Mouse (Mus musculus): ENCODE data around the gene Tbc1d4. TPM values are rescaled to one million over a fixed set of nuclear protein-coding genes. Genes with fewer than 3 reads are reported as not detected.

The Tbc1d4 gene
- polyA plus RNA-seq, 1 experiment from 2014 or later, result 8.7 TPM

- H3K4me2 ChIP-seq (replicated peaks; ENCODE audit: low read depth, low read length), result no peak overlapping the region
Measured at GRCm38 (mm10) chr14:101537413-101537812, 71.6 kb downstream of the Tbc1d4 start.

GRCm38 (mm10) chr14:101532090-101532695, 76.8 kb downstream of the Tbc1d4 start:
- H3K4me1 ChIP-seq (ENCODE audit: control insufficient read depth, insufficient read depth, low read length), result no peaks in the 10 kb centered on the region
- no peak for ATAC-seq (ENCODE audit: insufficient number of reproducible peaks, insufficient read depth, low FRiP score, low read depth)
- WGBS, result 61% methylated on average over 7 of the region's 7 CpGs
- no peaks in the 10 kb centered on the region for H3K9me3 ChIP-seq (ENCODE audit: control insufficient read depth, low read depth, low read length)
- H3K27ac ChIP-seq (ENCODE audit: low read length), result no peak overlapping the region
- no peaks in the 10 kb centered on the region for H3K36me3 ChIP-seq (ENCODE audit: control insufficient read depth, insufficient read depth, low read length)
- H3K4me2 ChIP-seq (replicated peaks; ENCODE audit: low read depth, low read length), result no peak overlapping the region
- no peak overlapping the region for H3K9ac ChIP-seq (replicated peaks; ENCODE audit: low read depth, low read length)
- no peaks in the 10 kb centered on the region for H3K27me3 ChIP-seq (ENCODE audit: control insufficient read depth, insufficient read depth, low read length)
- no peak overlapping the region for H3K4me3 ChIP-seq (ENCODE audit: low read depth, low read length)

More at GRCm38 (mm10) chr14:101537413-101537812, 71.6 kb downstream of the Tbc1d4 start:
- Histone ChIP-seq H3K27me3 (ENCODE audit: control insufficient read depth, insufficient read depth, low read length) (no peaks in the 10 kb centered on the region), H3K27ac (ENCODE audit: low read length) (no peak overlapping the region), H3K36me3 (ENCODE audit: control insufficient read depth, insufficient read depth, low read length) (no peaks in the 10 kb centered on the region), H3K9ac (replicated peaks; ENCODE audit: low read depth, low read length) (no peak overlapping the region), H3K9me3 (ENCODE audit: control insufficient read depth, low read depth, low read length) (no peaks in the 10 kb centered on the region), H3K4me3 (ENCODE audit: low read depth, low read length) (no peak overlapping the region), H3K4me1 (ENCODE audit: control insufficient read depth, insufficient read depth, low read length) (no peaks in the 10 kb centered on the region)
- ATAC-seq (ENCODE audit: insufficient number of reproducible peaks, insufficient read depth, low FRiP score, low read depth), result no peak
- 84% methylated on average over 1 of the region's 1 CpGs for WGBS

GRCm38 (mm10) chr14:101530455-101530854, 78.5 kb downstream of the Tbc1d4 start:
- ATAC-seq (ENCODE audit: insufficient number of reproducible peaks, insufficient read depth, low FRiP score, low read depth), result no peak
- WGBS, result 67% methylated on average over 2 of the region's 2 CpGs

GRCm38 (mm10) chr14:101529194-101529593, 79.8 kb downstream of the Tbc1d4 start:
- H3K4me1 ChIP-seq (ENCODE audit: control insufficient read depth, insufficient read depth, low read length), result no peaks in the 10 kb centered on the region
- no peak for ATAC-seq (ENCODE audit: insufficient number of reproducible peaks, insufficient read depth, low FRiP score, low read depth)
- no peak overlapping the region for H3K27ac ChIP-seq (ENCODE audit: low read length)
- H3K4me2 ChIP-seq (replicated peaks; ENCODE audit: low read depth, low read length), result no peak overlapping the region
- H3K27me3 ChIP-seq (ENCODE audit: control insufficient read depth, insufficient read depth, low read length), result no peaks in the 10 kb centered on the region
- no peak overlapping the region for H3K4me3 ChIP-seq (ENCODE audit: low read depth, low read length)
- H3K36me3 ChIP-seq (ENCODE audit: control insufficient read depth, insufficient read depth, low read length), result no peaks in the 10 kb centered on the region
- no peaks in the 10 kb centered on the region for H3K9me3 ChIP-seq (ENCODE audit: control insufficient read depth, low read depth, low read length)
- 83% methylated on average over 6 of the region's 6 CpGs for WGBS
- H3K9ac ChIP-seq (replicated peaks; ENCODE audit: low read depth, low read length), result no peak overlapping the region

More at GRCm38 (mm10) chr14:101530455-101530854, 78.5 kb downstream of the Tbc1d4 start:
- no peaks in the 10 kb centered on the region for H3K4me1 ChIP-seq (ENCODE audit: control insufficient read depth, insufficient read depth, low read length)
- H3K9me3 ChIP-seq (ENCODE audit: control insufficient read depth, low read depth, low read length), result no peaks in the 10 kb centered on the region
- no peaks in the 10 kb centered on the region for H3K27me3 ChIP-seq (ENCODE audit: control insufficient read depth, insufficient read depth, low read length)
- H3K4me3 ChIP-seq (ENCODE audit: low read depth, low read length), result no peak overlapping the region
- H3K36me3 ChIP-seq (ENCODE audit: control insufficient read depth, insufficient read depth, low read length), result no peaks in the 10 kb centered on the region
- no peak overlapping the region for H3K9ac ChIP-seq (replicated peaks; ENCODE audit: low read depth, low read length)
- no peak overlapping the region for H3K27ac ChIP-seq (ENCODE audit: low read length)
- no peak overlapping the region for H3K4me2 ChIP-seq (replicated peaks; ENCODE audit: low read depth, low read length)

GRCm38 (mm10) chr14:101527420-101527996, 81.5 kb downstream of the Tbc1d4 start:
- H3K27ac ChIP-seq (ENCODE audit: low read length), result no peak overlapping the region
- H3K4me2 ChIP-seq (replicated peaks; ENCODE audit: low read depth, low read length), result no peak overlapping the region
- no peak overlapping the region for H3K4me3 ChIP-seq (ENCODE audit: low read depth, low read length)
- H3K36me3 ChIP-seq (ENCODE audit: control insufficient read depth, insufficient read depth, low read length), result no peaks in the 10 kb centered on the region
- H3K27me3 ChIP-seq (ENCODE audit: control insufficient read depth, insufficient read depth, low read length), result no peaks in the 10 kb centered on the region
- ATAC-seq (ENCODE audit: insufficient number of reproducible peaks, insufficient read depth, low FRiP score, low read depth), result no peak
- WGBS, result 85% methylated on average over 11 of the region's 11 CpGs
- no peaks in the 10 kb centered on the region for H3K4me1 ChIP-seq (ENCODE audit: control insufficient read depth, insufficient read depth, low read length)
- no peaks in the 10 kb centered on the region for H3K9me3 ChIP-seq (ENCODE audit: control insufficient read depth, low read depth, low read length)
- no peak overlapping the region for H3K9ac ChIP-seq (replicated peaks; ENCODE audit: low read depth, low read length)

- H3K4me2 ChIP-seq (replicated peaks; ENCODE audit: low read depth, low read length), result no peak overlapping the region
- no peak overlapping the region for H3K4me3 ChIP-seq (ENCODE audit: low read depth, low read length)
- H3K9ac ChIP-seq (replicated peaks; ENCODE audit: low read depth, low read length), result no peak overlapping the region
- H3K27ac ChIP-seq (ENCODE audit: low read length), result no peak overlapping the region
- H3K4me1 ChIP-seq (ENCODE audit: control insufficient read depth, insufficient read depth, low read length), result no peaks in the 10 kb centered on the region
- no peaks in the 10 kb centered on the region for H3K36me3 ChIP-seq (ENCODE audit: control insufficient read depth, insufficient read depth, low read length)
- H3K9me3 ChIP-seq (ENCODE audit: control insufficient read depth, low read depth, low read length), result no peaks in the 10 kb centered on the region
- no peaks in the 10 kb centered on the region for H3K27me3 ChIP-seq (ENCODE audit: control insufficient read depth, insufficient read depth, low read length)
- no peak for ATAC-seq (ENCODE audit: insufficient number of reproducible peaks, insufficient read depth, low FRiP score, low read depth)
- 81% methylated on average over 1 of the region's 1 CpGs for WGBS
Measured at GRCm38 (mm10) chr14:101526478-101526877, 82.5 kb downstream of the Tbc1d4 start.

- WGBS, result 81% methylated on average over 2 of the region's 2 CpGs
- Histone ChIP-seq H3K4me1 (ENCODE audit: control insufficient read depth, insufficient read depth, low read length) (no peaks in the 10 kb centered on the region), H3K27me3 (ENCODE audit: control insufficient read depth, insufficient read depth, low read length) (no peaks in the 10 kb centered on the region), H3K9me3 (ENCODE audit: control insufficient read depth, low read depth, low read length) (no peaks in the 10 kb centered on the region), H3K4me3 (ENCODE audit: low read depth, low read length) (no peak overlapping the region), H3K36me3 (ENCODE audit: control insufficient read depth, insufficient read depth, low read length) (no peaks in the 10 kb centered on the region), H3K9ac (replicated peaks; ENCODE audit: low read depth, low read length) (no peak overlapping the region), H3K27ac (ENCODE audit: low read length) (no peak overlapping the region), H3K4me2 (replicated peaks; ENCODE audit: low read depth, low read length) (no peak overlapping the region)
- ATAC-seq (ENCODE audit: insufficient number of reproducible peaks, insufficient read depth, low FRiP score, low read depth), result no peak
Measured at GRCm38 (mm10) chr14:101519964-101520363, 89.0 kb downstream of the Tbc1d4 start.

GRCm38 (mm10) chr14:101518259-101518658, 90.7 kb downstream of the Tbc1d4 start:
- Histone ChIP-seq H3K9me3 (ENCODE audit: control insufficient read depth, low read depth, low read length) (no peaks in the 10 kb centered on the region), H3K36me3 (ENCODE audit: control insufficient read depth, insufficient read depth, low read length) (no peaks in the 10 kb centered on the region), H3K27me3 (ENCODE audit: control insufficient read depth, insufficient read depth, low read length) (no peaks in the 10 kb centered on the region), H3K4me2 (replicated peaks; ENCODE audit: low read depth, low read length) (no peak overlapping the region), H3K9ac (replicated peaks; ENCODE audit: low read depth, low read length) (no peak overlapping the region), H3K27ac (ENCODE audit: low read length) (no peak overlapping the region), H3K4me3 (ENCODE audit: low read depth, low read length) (no peak overlapping the region), H3K4me1 (ENCODE audit: control insufficient read depth, insufficient read depth, low read length) (no peaks in the 10 kb centered on the region)
- ATAC-seq (ENCODE audit: insufficient number of reproducible peaks, insufficient read depth, low FRiP score, low read depth), result no peak
- 54% methylated on average over 14 of the region's 14 CpGs for WGBS

GRCm38 (mm10) chr14:101517801-101518200, 91.2 kb downstream of the Tbc1d4 start:
- Histone ChIP-seq H3K4me2 (replicated peaks; ENCODE audit: low read depth, low read length) (no peak overlapping the region), H3K27me3 (ENCODE audit: control insufficient read depth, insufficient read depth, low read length) (no peaks in the 10 kb centered on the region), H3K36me3 (ENCODE audit: control insufficient read depth, insufficient read depth, low read length) (no peaks in the 10 kb centered on the region), H3K27ac (ENCODE audit: low read length) (no peak overlapping the region), H3K9ac (replicated peaks; ENCODE audit: low read depth, low read length) (no peak overlapping the region), H3K9me3 (ENCODE audit: control insufficient read depth, low read depth, low read length) (no peaks in the 10 kb centered on the region), H3K4me1 (ENCODE audit: control insufficient read depth, insufficient read depth, low read length) (no peaks in the 10 kb centered on the region), H3K4me3 (ENCODE audit: low read depth, low read length) (no peak overlapping the region)
- 79% methylated on average over 6 of the region's 6 CpGs for WGBS
- no peak for ATAC-seq (ENCODE audit: insufficient number of reproducible peaks, insufficient read depth, low FRiP score, low read depth)
